18 mouse cellular contexts compared by ENCODE assay signal in genomic region chr11:37177426-37177825, GRCm38 (mm10).
"Had no signal": no experiment of that assay in that cellular context is flagged by ENCODE, and none has a peak within 500 bp of the region (broad histone marks: within the 10 kb centered on the region; RNA-seq: fewer than 3 reads in every experiment).

No protein-coding gene starts in this region.

- H3K4me3 ChIP-seq: midbrain, embryonic 10.5 days; midbrain, embryonic 13.5 days; myocyte; neural tube, embryonic 13.5 days; neural tube, embryonic 15.5 days had no signal

- H3K27ac ChIP-seq: midbrain, embryonic 10.5 days; midbrain, embryonic 13.5 days; neural tube, embryonic 13.5 days; neural tube, embryonic 15.5 days had no signal

- H3K27me3 ChIP-seq: midbrain, embryonic 13.5 days; neural tube, embryonic 13.5 days; neural tube, embryonic 15.5 days had no signal

- H3K9ac ChIP-seq: lung, embryonic 14.5 days; midbrain, embryonic 13.5 days; neural tube, embryonic 13.5 days; neural tube, embryonic 15.5 days had no signal

- H3K36me3 ChIP-seq: midbrain, embryonic 10.5 days; midbrain, embryonic 13.5 days; neural tube, embryonic 13.5 days; neural tube, embryonic 15.5 days had no signal

- H3K9me3 ChIP-seq: midbrain, embryonic 10.5 days; midbrain, embryonic 13.5 days; neural tube, embryonic 13.5 days; neural tube, embryonic 15.5 days had no signal

- ATAC-seq: midbrain, embryonic 13.5 days; midbrain, embryonic 16.5 days had no signal

- H3K4me1 ChIP-seq: midbrain, embryonic 13.5 days; neural tube, embryonic 13.5 days; neural tube, embryonic 15.5 days had no signal

- H3K4me2 ChIP-seq: lung, embryonic 14.5 days; midbrain, embryonic 13.5 days; neural tube, embryonic 13.5 days; neural tube, embryonic 15.5 days had no signal

- DNase-seq: lung, adult 18-20 months; lung, embryonic 14.5 days; lung, postnatal 10 days; lung, postnatal 4 days; retina, postnatal 1 day; right cerebral cortex, adult 18-20 months; right cerebral cortex, postnatal 25 days; right cerebral cortex, postnatal 4 days; spleen, adult 18-20 months; thymus, adult 18-20 months; thymus, postnatal 14 days; thymus, postnatal 36 days had no signal
